Mouse (Mus musculus): ENCODE results near the gene Nrn1. TPM values are rescaled to one million over a fixed set of nuclear protein-coding genes. Genes with fewer than 3 reads are reported as not detected.

Gene Nrn1
- 1.6 and 1.8 TPM in 2 replicates for polyA plus RNA-seq (2015; fragmentation: Nextera tagmentation; extraction: Ambion mirVana)

DNA sequence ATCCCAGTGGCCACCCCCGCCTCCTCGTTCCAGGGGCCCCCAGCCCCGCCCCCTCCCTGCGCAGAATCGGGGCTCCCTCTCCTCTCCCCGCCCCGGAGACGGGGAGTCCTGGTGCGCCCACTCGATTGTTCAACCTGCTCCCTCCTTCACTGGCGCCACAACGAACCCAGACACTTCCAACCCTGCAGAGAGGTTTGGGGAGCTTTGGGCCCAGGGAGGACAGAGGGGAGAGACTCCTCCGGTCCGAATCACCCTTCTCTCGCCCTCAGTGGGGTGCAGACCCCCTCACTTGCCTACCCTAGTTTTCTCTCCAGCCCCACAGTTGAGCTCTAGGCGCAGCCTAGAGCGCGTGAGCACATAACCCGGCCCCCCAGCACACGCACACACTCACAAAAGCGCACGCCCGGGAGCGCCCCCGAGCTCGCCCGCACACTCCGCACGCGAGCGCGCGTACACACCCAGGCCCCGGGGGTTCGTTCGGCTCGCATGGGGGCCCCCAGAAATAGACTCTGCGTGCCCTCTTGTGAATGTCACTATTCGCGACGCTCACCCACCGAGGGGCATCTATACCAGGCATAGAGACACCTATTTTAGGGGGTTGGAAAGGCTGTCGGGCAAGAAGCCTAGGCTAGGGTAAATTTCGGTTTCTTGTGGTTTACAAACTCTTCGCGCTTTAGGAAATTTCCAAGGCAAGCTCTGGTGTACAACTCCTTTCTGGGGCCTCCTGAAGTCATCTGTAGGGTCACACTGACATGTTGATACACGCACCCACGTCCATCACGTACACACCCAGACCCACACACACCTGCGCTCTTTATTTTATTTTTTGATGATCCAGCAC is at the start of gene Nrn1:
Nrn1 (minus strand) TSS at position 401 of the 841 bp plus-strand sequence.
- peak within 1 kb of the TSS; percentile 39 for H3K4me3 ChIP-seq (ENCODE audit: low read depth, low read length)
- ATAC-seq (ENCODE audit: low FRiP score, low TSS enrichment), result peak; percentile 10; the same call in 1 of the 2 replicates
- no peaks in the 10 kb centered on the region for H3K36me3 ChIP-seq (ENCODE audit: control insufficient read depth, insufficient read depth, low read length)
- peak within 1 kb of the TSS; percentile 58 for H3K4me2 ChIP-seq (replicated peaks; ENCODE audit: low read depth)
- DNase-seq (ENCODE audit: low spot score), result peak; percentile 22
- peaks cover 17% of the 10 kb centered on the region for H3K27me3 ChIP-seq (ENCODE audit: control insufficient read depth, insufficient read depth, low read length)
- TF ChIP-seq CTCF (IDR thresholded peaks at IDR 0.05; ENCODE audit: low read depth) (no peak), EP300 (optimal IDR thresholded peaks at IDR 0.05) (no peak)
- WGBS, result 2% methylated on average over 50 of the region's 50 CpGs
- H3K27ac ChIP-seq (replicated peaks), result no peak within 1 kb of the TSS
- peaks cover 4% of the 10 kb centered on the region; the same call in 1 of the 2 replicates for H3K4me1 ChIP-seq (replicated peaks; ENCODE audit: control insufficient read depth, insufficient read depth)
- no peaks in the 10 kb centered on the region for H3K9me3 ChIP-seq (ENCODE audit: control insufficient read depth, low read length)
- H3K9ac ChIP-seq (ENCODE audit: low read length), result no peak within 1 kb of the TSS

DNA sequence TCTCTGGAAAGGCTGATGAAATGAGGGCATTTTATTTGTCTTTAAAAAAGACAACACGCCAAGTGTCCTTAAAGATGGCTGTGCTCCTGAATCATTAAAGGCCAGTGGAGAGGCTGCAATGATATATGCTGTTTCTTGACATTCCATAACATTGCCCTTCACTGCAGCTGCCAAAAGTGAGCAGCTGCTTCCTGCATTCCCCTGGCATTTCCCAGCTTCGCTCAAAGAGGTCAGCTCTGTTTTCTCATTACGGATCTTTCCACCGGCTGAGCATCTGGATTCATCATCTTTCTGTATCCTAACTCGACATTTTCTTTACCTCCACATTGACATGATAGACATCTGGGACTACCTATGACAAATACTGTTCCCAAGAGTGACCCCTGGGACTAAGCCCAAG is 44.7 kb upstream of the Nrn1 start:
- no peaks in the 10 kb centered on the region for H3K9me3 ChIP-seq (ENCODE audit: control insufficient read depth, low read length)
- H3K36me3 ChIP-seq (ENCODE audit: control insufficient read depth, insufficient read depth, low read length), result no peaks in the 10 kb centered on the region
- H3K9ac ChIP-seq (ENCODE audit: low read length), result no peak overlapping the region
- H3K4me1 ChIP-seq (replicated peaks; ENCODE audit: control insufficient read depth, insufficient read depth), result no peaks in the 10 kb centered on the region
- H3K27ac ChIP-seq (replicated peaks), result no peak overlapping the region
- no peak for DNase-seq (ENCODE audit: low spot score)
- H3K4me3 ChIP-seq (ENCODE audit: low read depth, low read length), result no peak overlapping the region
- no peak overlapping the region for H3K4me2 ChIP-seq (replicated peaks; ENCODE audit: low read depth)
- ATAC-seq (ENCODE audit: low FRiP score, low TSS enrichment), result no peak
- no peak for TF ChIP-seq CTCF (IDR thresholded peaks at IDR 0.05; ENCODE audit: low read depth)
- no peak for TF ChIP-seq EP300 (optimal IDR thresholded peaks at IDR 0.05)
- H3K27me3 ChIP-seq (ENCODE audit: control insufficient read depth, insufficient read depth, low read length), result no peaks in the 10 kb centered on the region
- WGBS, result 41% methylated on average over 5 of the region's 5 CpGs

DNA sequence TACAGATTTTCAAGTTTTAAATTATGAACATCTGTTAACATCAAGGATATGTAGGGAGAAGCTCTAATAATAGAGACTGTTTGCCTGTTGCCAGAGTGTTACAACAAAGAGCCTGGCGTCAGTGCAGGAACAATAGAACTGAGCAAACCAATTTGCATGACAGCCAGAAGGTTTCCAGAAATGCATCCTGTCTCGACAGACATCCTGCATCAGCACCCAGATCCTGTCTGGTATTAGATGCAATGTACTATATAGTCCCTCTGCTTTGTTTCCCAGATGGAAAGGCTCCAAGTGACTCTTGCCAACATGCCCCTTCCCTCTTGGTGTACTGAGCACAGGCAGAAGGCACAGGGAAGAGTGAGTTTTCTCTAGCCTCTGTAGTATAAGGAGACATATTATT is 31.9 kb upstream of the Nrn1 start:
- TF ChIP-seq CTCF (IDR thresholded peaks at IDR 0.05; ENCODE audit: low read depth), result no peak
- no peak for TF ChIP-seq EP300 (optimal IDR thresholded peaks at IDR 0.05)
- no peaks in the 10 kb centered on the region for H3K36me3 ChIP-seq (ENCODE audit: control insufficient read depth, insufficient read depth, low read length)
- WGBS, result 51% methylated on average over 2 of the region's 2 CpGs
- H3K4me1 ChIP-seq (replicated peaks; ENCODE audit: control insufficient read depth, insufficient read depth), result no peaks in the 10 kb centered on the region
- no peak overlapping the region for H3K9ac ChIP-seq (ENCODE audit: low read length)
- H3K4me3 ChIP-seq (ENCODE audit: low read depth, low read length), result no peak overlapping the region
- H3K9me3 ChIP-seq (ENCODE audit: control insufficient read depth, low read length), result no peaks in the 10 kb centered on the region
- no peak overlapping the region for H3K27ac ChIP-seq (replicated peaks)
- ATAC-seq (ENCODE audit: low FRiP score, low TSS enrichment), result no peak
- H3K27me3 ChIP-seq (ENCODE audit: control insufficient read depth, insufficient read depth, low read length), result no peaks in the 10 kb centered on the region
- H3K4me2 ChIP-seq (replicated peaks; ENCODE audit: low read depth), result no peak overlapping the region
- DNase-seq (ENCODE audit: low spot score), result no peak

DNA sequence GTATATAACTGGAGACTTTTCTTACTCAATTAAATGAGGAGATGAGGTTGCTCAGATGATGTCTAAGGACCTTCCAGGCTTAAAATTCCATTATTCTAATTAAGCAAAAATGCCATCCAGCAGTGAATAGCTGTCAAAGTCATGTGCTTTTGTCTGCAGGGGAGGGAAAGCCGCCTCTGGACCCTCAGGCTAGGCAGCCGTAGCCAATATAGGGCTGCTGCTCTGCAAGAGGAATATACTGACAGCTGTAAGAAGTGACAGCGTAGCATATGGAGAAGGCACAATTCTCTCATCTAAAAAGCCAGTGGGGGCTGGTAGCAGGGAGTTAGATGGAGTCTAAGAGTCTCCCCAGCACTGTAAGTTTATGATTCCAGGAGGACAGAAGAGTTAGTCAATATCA is 16.9 kb upstream of the Nrn1 start:
- Histone ChIP-seq H3K27ac (replicated peaks) (no peak overlapping the region), H3K36me3 (ENCODE audit: control insufficient read depth, insufficient read depth, low read length) (no peaks in the 10 kb centered on the region), H3K4me3 (ENCODE audit: low read depth, low read length) (no peak overlapping the region), H3K27me3 (ENCODE audit: control insufficient read depth, insufficient read depth, low read length) (no peaks in the 10 kb centered on the region), H3K9ac (ENCODE audit: low read length) (no peak overlapping the region), H3K4me1 (replicated peaks; ENCODE audit: control insufficient read depth, insufficient read depth) (no peaks in the 10 kb centered on the region), H3K4me2 (replicated peaks; ENCODE audit: low read depth) (no peak overlapping the region), H3K9me3 (ENCODE audit: control insufficient read depth, low read length) (no peaks in the 10 kb centered on the region)
- 87% methylated on average over 3 of the region's 3 CpGs for WGBS
- no peak for DNase-seq (ENCODE audit: low spot score)
- TF ChIP-seq EP300 (optimal IDR thresholded peaks at IDR 0.05), result no peak
- no peak for TF ChIP-seq CTCF (IDR thresholded peaks at IDR 0.05; ENCODE audit: low read depth)
- ATAC-seq (ENCODE audit: low FRiP score, low TSS enrichment), result no peak

DNA sequence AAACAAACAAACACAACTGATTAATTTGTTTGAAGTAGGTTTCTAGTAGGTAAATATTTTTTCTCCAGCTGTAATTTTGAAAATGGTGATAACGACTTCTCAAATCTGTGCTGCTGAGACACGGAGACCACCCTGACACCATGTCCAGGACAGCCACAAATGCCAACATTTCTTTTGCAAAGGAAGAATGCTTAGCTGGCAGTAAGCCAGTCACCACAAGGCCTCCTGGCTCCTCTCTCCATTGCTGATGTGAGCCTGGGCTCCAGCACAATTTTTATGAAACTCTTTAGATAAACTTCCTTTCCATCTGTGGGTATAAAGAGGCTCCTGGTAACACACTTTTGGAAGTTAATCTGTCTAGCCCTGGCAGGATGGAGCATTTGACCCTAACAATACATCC is 15.1 kb upstream of the Nrn1 start:
- no peak overlapping the region for H3K9ac ChIP-seq (ENCODE audit: low read length)
- no peaks in the 10 kb centered on the region for H3K27me3 ChIP-seq (ENCODE audit: control insufficient read depth, insufficient read depth, low read length)
- H3K4me3 ChIP-seq (ENCODE audit: low read depth, low read length), result no peak overlapping the region
- H3K4me1 ChIP-seq (replicated peaks; ENCODE audit: control insufficient read depth, insufficient read depth), result no peaks in the 10 kb centered on the region
- DNase-seq (ENCODE audit: low spot score) (no peak), ATAC-seq (ENCODE audit: low FRiP score, low TSS enrichment) (no peak)
- no peak overlapping the region for H3K4me2 ChIP-seq (replicated peaks; ENCODE audit: low read depth)
- no peak overlapping the region for H3K27ac ChIP-seq (replicated peaks)
- H3K36me3 ChIP-seq (ENCODE audit: control insufficient read depth, insufficient read depth, low read length), result no peaks in the 10 kb centered on the region
- H3K9me3 ChIP-seq (ENCODE audit: control insufficient read depth, low read length), result no peaks in the 10 kb centered on the region
- WGBS, result 33% methylated on average over 2 of the region's 2 CpGs
- no peak for TF ChIP-seq CTCF (IDR thresholded peaks at IDR 0.05; ENCODE audit: low read depth)
- TF ChIP-seq EP300 (optimal IDR thresholded peaks at IDR 0.05), result no peak

DNA sequence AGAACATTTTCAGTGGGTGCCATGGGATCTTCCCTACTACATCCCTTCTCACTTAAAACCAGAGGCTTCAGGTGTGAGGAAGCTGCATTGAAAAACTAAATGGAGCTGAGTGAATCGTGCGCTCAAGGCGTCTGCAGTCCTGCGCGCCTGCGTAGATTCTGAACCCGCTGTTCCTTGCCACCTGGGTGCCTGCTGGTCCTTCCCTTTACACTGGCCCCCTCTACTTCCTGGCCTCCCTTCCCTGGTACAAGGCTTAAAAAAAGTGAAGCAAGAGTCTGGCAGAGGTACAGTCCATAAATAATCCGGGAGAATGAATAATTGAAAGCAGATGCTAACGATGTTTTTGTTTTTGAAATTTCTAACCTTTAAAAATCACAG is 1.7 kb upstream of the Nrn1 start:
- no peak for ATAC-seq (ENCODE audit: low FRiP score, low TSS enrichment)
- Histone ChIP-seq H3K9me3 (ENCODE audit: control insufficient read depth, low read length) (no peaks in the 10 kb centered on the region), H3K36me3 (ENCODE audit: control insufficient read depth, insufficient read depth, low read length) (no peaks in the 10 kb centered on the region), H3K9ac (ENCODE audit: low read length) (no peak overlapping the region), H3K4me2 (replicated peaks; ENCODE audit: low read depth) (peak overlapping the region; percentile 58), H3K4me3 (ENCODE audit: low read depth, low read length) (peak overlapping the region; percentile 39; the same call in 1 of the 2 replicates), H3K27me3 (ENCODE audit: control insufficient read depth, insufficient read depth, low read length) (peaks cover 11% of the 10 kb centered on the region), H3K4me1 (replicated peaks; ENCODE audit: control insufficient read depth, insufficient read depth) (peaks cover 4% of the 10 kb centered on the region; the same call in 1 of the 2 replicates), H3K27ac (replicated peaks) (no peak overlapping the region)
- TF ChIP-seq EP300 (optimal IDR thresholded peaks at IDR 0.05), result no peak
- TF ChIP-seq CTCF (IDR thresholded peaks at IDR 0.05; ENCODE audit: low read depth), result no peak
- DNase-seq (ENCODE audit: low spot score), result no peak
- WGBS, result 18% methylated on average over 9 of the region's 9 CpGs
